Mouse (Mus musculus) spleen, adult 2 months (tissue): Measurements from ENCODE around the gene Knstrn.

ENCODE experiments used
- CTCF ChIP-seq: fragments of 200-500 bp; IDR thresholded peaks from 2 replicates; pipeline ENCODE4 v1.5.1; 2011; ENCODE audit warnings: mild to moderate bottlenecking, inconsistent platforms; ENCODE audit not compliant: insufficient read depth, insufficient read length, insufficient replicate concordance; ENCODE audit errors: extremely low read depth
- POLR2A ChIP-seq: fragments of 200-500 bp; IDR thresholded peaks from 2 replicates; pipeline ENCODE4 v1.6.1; 2011; ENCODE audit warnings: low read depth, low read length, inconsistent platforms

DNA sequence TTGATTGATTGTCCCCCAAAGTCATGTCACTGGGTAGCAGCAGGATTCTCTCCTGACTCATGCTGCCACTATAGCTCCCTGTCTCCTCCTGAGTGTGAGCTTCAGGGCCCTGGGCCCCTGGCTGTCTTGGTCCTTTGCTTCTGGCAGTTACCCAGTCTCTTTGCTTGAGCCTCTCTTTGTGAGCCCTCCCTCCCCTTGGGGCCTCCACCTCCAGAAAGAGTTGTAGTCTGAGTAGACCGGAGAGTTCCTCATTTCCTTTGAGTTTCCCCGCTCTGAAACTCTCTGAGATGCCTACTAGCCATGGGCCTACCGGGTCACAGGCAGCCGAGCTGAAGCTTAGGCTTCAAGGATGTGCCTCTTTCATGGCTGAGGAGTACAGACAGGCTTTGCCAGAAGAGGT, 20.2 kb upstream of the Knstrn start:
- TF ChIP-seq CTCF (no peak), POLR2A (no peak)
